Mouse (Mus musculus): Measurements from ENCODE around the gene Zfp697. TPM values are rescaled to one million over a fixed set of nuclear protein-coding genes. Genes with fewer than 3 reads are reported as not detected.
A peak's percentile ranks its signal among the peaks of the same experiment; 100 is the strongest.
"Not testable (repeated sequence)": the region's sequence is repeated elsewhere in the genome, so short reads cannot be mapped to it uniquely, and the experiment has no call there.

Gene Zfp697
- polyA plus RNA-seq, 1 experiment from 2014 or later = 12.2 TPM

DNA sequence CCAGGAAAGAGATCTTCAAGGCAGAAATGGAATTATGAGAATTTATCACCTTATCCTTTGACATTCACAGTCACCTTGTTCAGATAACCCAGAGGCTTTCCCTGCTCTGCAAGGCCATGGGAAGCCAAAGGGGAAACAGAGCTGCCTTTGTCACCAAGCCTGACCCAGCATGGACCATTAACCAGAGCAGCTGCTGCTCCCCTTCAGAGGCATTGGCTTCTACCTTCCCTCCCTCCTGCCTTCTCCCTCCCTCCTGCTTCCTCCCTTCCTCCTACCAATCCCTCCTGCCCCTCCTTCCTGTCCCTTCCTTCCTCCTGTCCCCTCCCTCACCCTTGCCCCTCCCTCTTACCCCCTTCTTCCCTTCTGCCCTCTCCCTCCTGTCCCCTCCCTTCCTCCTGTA lies 111.9 kb downstream of the Zfp697 start:
- H3K9me3 ChIP-seq (replicated peaks); H3K4me1 ChIP-seq; H3K4me3 ChIP-seq; H3K9ac ChIP-seq; H3K27me3 ChIP-seq; H3K36me3 ChIP-seq (ENCODE audit: poor library complexity, severe bottlenecking); H3K4me2 ChIP-seq; H3K27ac ChIP-seq; ATAC-seq: not testable (repeated sequence)

DNA sequence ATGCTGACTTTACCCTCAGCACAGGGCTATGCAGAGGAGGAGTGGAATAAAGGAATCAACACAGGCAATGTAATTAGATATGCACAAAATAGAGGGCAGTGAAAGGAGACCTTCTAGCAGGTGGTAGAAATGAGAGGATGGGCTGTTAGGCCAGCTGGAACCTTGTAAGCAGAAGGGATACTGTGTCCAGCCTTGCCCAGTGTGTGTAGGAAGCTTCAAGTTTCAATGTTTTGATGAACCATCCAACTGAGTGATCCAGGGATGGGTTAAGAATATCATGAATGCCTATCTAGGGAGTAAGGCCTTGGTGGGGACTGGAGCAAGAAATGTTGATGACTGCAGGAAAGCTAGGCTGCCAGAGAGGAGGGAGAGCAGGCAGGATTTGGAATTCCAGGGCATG lies 112.8 kb downstream of the Zfp697 start:
- H3K27ac ChIP-seq; H3K9ac ChIP-seq; H3K4me3 ChIP-seq; H3K4me1 ChIP-seq; H3K36me3 ChIP-seq (ENCODE audit: poor library complexity, severe bottlenecking); H3K9me3 ChIP-seq (replicated peaks); H3K27me3 ChIP-seq; ATAC-seq; H3K4me2 ChIP-seq: not testable (repeated sequence)

DNA sequence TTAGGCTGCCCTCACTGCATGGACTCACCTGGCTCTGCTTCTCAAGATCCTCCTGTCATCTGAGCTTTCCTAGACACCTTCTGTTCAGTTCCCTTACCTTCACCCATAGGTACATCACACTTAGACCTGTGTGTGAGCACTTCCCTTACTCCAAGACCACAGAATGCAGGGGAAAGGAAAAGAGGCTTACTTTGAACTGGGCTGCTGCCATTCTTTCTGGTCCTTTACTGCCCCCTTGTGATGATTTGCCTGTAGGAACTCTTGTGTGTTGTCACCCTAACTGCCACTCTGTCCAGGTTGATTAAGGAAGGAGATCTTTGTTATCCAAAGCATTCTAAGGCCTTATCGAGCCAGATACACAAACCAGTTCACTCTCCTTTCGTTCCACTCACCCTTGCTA lies 114.5 kb downstream of the Zfp697 start:
- peak; percentile 51 for ATAC-seq
- not testable (repeated sequence) for H3K27me3 ChIP-seq; H3K4me2 ChIP-seq; H3K36me3 ChIP-seq (ENCODE audit: poor library complexity, severe bottlenecking); H3K4me1 ChIP-seq; H3K9me3 ChIP-seq (replicated peaks); H3K27ac ChIP-seq; H3K9ac ChIP-seq; H3K4me3 ChIP-seq
- no CpG with 5 or more reads among the region's 2 CpGs for WGBS

DNA sequence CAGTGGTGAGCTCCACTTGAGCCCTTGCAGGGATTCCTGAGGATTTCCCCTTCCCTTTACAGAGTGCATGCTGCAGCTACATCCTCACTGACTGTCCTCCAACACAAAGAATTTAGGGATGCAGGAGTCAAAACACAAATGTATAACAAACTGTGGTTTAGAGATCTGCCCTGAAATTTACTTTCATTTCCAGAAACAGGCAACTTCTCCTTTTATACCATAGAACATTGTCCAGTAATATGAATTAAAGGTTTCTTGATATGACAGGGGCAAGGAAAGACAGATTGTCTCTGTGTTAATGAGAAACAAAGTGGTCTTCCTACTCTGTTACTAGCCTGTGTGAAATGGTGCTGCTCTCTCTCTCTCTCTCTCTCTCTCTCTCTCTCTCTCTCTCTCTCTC lies 115.1 kb downstream of the Zfp697 start:
- not testable (repeated sequence) for ATAC-seq

DNA sequence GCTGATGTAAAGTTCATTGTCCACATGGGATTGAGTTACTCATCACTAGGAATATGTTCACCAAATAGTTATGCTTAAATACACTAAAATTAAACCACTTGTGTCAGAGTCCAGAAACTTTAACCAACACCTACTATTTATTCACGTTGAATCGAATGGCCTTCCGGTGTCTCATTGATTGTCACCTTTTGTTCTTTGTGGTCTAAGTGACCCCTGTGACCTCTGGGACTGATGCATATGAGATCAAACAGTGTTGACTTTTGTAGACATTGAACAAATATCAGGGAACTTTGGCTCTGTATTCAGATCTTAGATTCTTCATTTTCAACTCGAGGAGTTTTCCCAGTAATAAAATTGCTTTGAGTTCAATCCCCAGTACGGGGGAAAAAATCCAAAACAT lies 125.0 kb downstream of the Zfp697 start:
- no CpG with 5 or more reads among the region's 5 CpGs for WGBS

More for the DNA sequence above, 115.1 kb downstream of the Zfp697 start:
- not testable (repeated sequence) for H3K4me2 ChIP-seq; H3K27ac ChIP-seq; H3K4me1 ChIP-seq; H3K9me3 ChIP-seq (replicated peaks); H3K4me3 ChIP-seq; H3K9ac ChIP-seq; H3K36me3 ChIP-seq (ENCODE audit: poor library complexity, severe bottlenecking); H3K27me3 ChIP-seq

GRCm38 (mm10) chr3:98510414-98510813 lies 128.2 kb downstream of the Zfp697 start, which contains the start of gene Hsd3b4:
Hsd3b4 (minus strand) TSS chr3:98510514.
- no CpG with 5 or more reads among the region's 1 CpGs for WGBS
- not testable (repeated sequence) for H3K36me3 ChIP-seq (ENCODE audit: poor library complexity, severe bottlenecking); H3K27me3 ChIP-seq; H3K9ac ChIP-seq; H3K4me1 ChIP-seq; H3K4me3 ChIP-seq; H3K9me3 ChIP-seq (replicated peaks); H3K27ac ChIP-seq; H3K4me2 ChIP-seq; ATAC-seq

More for the DNA sequence above, 125.0 kb downstream of the Zfp697 start:
- H3K27me3 ChIP-seq; H3K27ac ChIP-seq; H3K4me1 ChIP-seq; H3K9me3 ChIP-seq (replicated peaks); H3K4me2 ChIP-seq; H3K9ac ChIP-seq; ATAC-seq; H3K4me3 ChIP-seq; H3K36me3 ChIP-seq (ENCODE audit: poor library complexity, severe bottlenecking): not testable (repeated sequence)

GRCm38 (mm10) chr3:98522779-98523178 lies 140.5 kb downstream of the Zfp697 start:
- WGBS = 13% methylated on average over 1 of the region's 2 CpGs
- not testable (repeated sequence) for H3K4me3 ChIP-seq; H3K4me2 ChIP-seq; H3K27me3 ChIP-seq; H3K27ac ChIP-seq; H3K9ac ChIP-seq; H3K36me3 ChIP-seq (ENCODE audit: poor library complexity, severe bottlenecking); H3K4me1 ChIP-seq; H3K9me3 ChIP-seq (replicated peaks)
- ATAC-seq = 0 out of 2 replicates have a peak, but pooled peaks have one; percentile 59

DNA sequence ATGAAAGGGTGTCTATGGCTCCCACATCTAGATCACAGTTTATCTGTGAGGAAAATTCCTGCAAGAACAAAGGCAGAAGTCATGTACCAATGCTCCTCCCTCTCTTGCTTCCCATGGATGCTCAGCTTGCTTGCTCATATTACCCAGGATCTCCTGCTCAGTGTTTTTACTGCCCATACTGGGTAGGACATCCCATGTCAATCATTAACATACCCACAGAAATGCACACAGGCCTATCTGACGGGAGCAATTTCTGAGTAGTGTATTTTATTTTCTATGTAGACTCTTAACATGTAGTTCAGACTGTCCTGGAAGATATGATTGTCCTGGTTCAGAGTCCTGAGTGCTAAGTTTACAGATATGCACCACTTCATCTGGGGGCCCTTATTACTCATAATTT lies 142.3 kb downstream of the Zfp697 start:
- H3K27ac ChIP-seq; H3K9ac ChIP-seq; H3K27me3 ChIP-seq; H3K4me3 ChIP-seq; H3K4me2 ChIP-seq; H3K9me3 ChIP-seq (replicated peaks); H3K4me1 ChIP-seq; ATAC-seq; H3K36me3 ChIP-seq (ENCODE audit: poor library complexity, severe bottlenecking): not testable (repeated sequence)
- WGBS = no CpG with 5 or more reads among the region's 1 CpGs

DNA sequence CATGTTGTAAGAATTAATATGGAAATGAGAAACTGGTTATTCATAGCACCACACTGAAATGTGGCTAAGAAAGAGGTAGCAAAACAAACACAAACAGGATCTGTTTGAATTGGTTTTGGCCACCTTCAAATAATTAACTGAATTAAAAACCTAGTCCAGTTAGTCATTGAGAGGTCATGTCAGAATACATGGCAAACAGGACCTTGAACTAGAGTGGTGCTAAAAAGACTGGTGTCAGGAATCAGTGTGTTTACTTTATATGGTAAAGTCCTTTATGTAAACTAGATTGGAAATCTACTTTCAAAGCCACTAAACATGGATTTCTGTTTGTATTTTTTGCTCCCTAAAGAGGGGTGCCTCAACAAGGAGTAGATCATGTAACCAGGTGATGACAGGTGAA lies 142.7 kb downstream of the Zfp697 start:
- H3K36me3 ChIP-seq (ENCODE audit: poor library complexity, severe bottlenecking); H3K27ac ChIP-seq; ATAC-seq; H3K9me3 ChIP-seq (replicated peaks); H3K4me2 ChIP-seq; H3K4me1 ChIP-seq; H3K9ac ChIP-seq; H3K4me3 ChIP-seq; H3K27me3 ChIP-seq: not testable (repeated sequence)

- H3K9ac ChIP-seq; H3K4me1 ChIP-seq; H3K4me2 ChIP-seq; H3K36me3 ChIP-seq (ENCODE audit: poor library complexity, severe bottlenecking); ATAC-seq; H3K27me3 ChIP-seq; H3K4me3 ChIP-seq; H3K9me3 ChIP-seq (replicated peaks); H3K27ac ChIP-seq: not testable (repeated sequence)
Measured at GRCm38 (mm10) chr3:98547641-98548040, 165.4 kb downstream of the Zfp697 start.

- not testable (repeated sequence) for ATAC-seq; H3K9me3 ChIP-seq (replicated peaks); H3K4me2 ChIP-seq; H3K27ac ChIP-seq; H3K9ac ChIP-seq; H3K4me1 ChIP-seq; H3K4me3 ChIP-seq; H3K36me3 ChIP-seq (ENCODE audit: poor library complexity, severe bottlenecking); H3K27me3 ChIP-seq
- WGBS = no CpG with 5 or more reads among the region's 1 CpGs
Measured at GRCm38 (mm10) chr3:98548495-98548894, 166.2 kb downstream of the Zfp697 start.

- H3K4me2 ChIP-seq; H3K27ac ChIP-seq; H3K4me3 ChIP-seq; H3K9ac ChIP-seq; H3K9me3 ChIP-seq (replicated peaks); H3K36me3 ChIP-seq (ENCODE audit: poor library complexity, severe bottlenecking); H3K4me1 ChIP-seq; H3K27me3 ChIP-seq: not testable (repeated sequence)
- ATAC-seq = peak; percentile 53; the same call in 1 of the 2 replicates
- no CpG with 5 or more reads among the region's 2 CpGs for WGBS
Measured at GRCm38 (mm10) chr3:98550215-98550614, 168.0 kb downstream of the Zfp697 start.

DNA sequence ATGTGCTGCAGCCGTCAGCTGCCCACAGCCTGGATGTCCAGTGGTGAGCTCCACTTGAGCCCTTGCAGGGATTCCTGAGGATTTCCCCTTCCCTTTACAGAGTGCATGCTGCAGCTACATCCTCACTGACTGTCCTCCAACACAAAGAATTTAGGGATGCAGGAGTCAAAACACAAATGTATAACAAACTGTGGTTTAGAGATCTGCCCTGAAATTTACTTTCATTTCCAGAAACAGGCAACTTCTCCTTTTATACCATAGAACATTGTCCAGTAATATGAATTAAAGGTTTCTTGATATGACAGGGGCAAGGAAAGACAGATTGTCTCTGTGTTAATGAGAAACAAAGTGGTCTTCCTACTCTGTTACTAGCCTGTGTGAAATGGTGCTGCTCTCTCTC lies 168.6 kb downstream of the Zfp697 start:
- not testable (repeated sequence) for H3K4me1 ChIP-seq; ATAC-seq; H3K4me3 ChIP-seq; H3K27ac ChIP-seq; H3K4me2 ChIP-seq; H3K36me3 ChIP-seq (ENCODE audit: poor library complexity, severe bottlenecking); H3K9me3 ChIP-seq (replicated peaks); H3K9ac ChIP-seq; H3K27me3 ChIP-seq
- WGBS = no CpG with 5 or more reads among the region's 1 CpGs

DNA sequence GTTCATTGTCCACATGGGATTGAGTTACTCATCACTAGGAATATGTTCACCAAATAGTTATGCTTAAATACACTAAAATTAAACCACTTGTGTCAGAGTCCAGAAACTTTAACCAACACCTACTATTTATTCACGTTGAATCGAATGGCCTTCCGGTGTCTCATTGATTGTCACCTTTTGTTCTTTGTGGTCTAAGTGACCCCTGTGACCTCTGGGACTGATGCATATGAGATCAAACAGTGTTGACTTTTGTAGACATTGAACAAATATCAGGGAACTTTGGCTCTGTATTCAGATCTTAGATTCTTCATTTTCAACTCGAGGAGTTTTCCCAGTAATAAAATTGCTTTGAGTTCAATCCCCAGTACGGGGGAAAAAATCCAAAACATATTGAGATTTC lies 178.4 kb downstream of the Zfp697 start:
- ATAC-seq; H3K27ac ChIP-seq; H3K9me3 ChIP-seq (replicated peaks); H3K4me2 ChIP-seq; H3K9ac ChIP-seq; H3K36me3 ChIP-seq (ENCODE audit: poor library complexity, severe bottlenecking); H3K4me1 ChIP-seq; H3K4me3 ChIP-seq; H3K27me3 ChIP-seq: not testable (repeated sequence)
- no CpG with 5 or more reads among the region's 5 CpGs for WGBS

Measured in forebrain, embryonic 13.5 days (tissue).